Mouse (Mus musculus) bone marrow, adult 2 months (tissue): Measurements from ENCODE around the gene Cemip.

Experiments
- CTCF ChIP-seq: fragments of 200-500 bp; IDR thresholded peaks from 2 replicates; pipeline ENCODE4 v1.5.1; 2011; ENCODE audit warnings: low read length, control low read depth; ENCODE audit not compliant: control insufficient read depth, insufficient read depth
- POLR2A ChIP-seq: fragments of 200-500 bp; IDR thresholded peaks from 2 replicates; pipeline ENCODE4 v1.6.1; 2011; ENCODE audit warnings: low read depth, mild to moderate bottlenecking, control low read depth, low read length, borderline replicate concordance; ENCODE audit not compliant: control insufficient read depth

DNA sequence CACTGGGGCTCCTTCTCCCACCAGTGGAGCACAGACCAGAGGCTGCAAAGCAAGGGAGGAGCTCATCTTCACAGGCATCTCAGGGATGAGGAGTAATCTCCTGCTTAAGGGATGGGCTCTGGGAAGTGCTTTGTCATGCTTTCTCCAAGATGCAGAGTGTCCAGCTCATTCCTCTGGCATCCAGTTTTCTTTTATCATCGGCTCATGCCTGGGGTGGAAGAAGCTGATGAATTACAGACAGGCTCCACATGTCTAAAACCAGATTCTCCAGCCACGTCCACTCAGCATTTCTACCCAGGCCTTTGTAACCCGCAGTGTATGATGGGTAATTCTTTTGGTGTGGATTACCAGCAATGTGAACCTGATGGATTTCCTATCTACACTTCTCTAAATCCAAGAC, 1.9 kb upstream of the Cemip start:
- TF ChIP-seq CTCF: no peak
- TF ChIP-seq POLR2A: no peak
